Mouse (Mus musculus) R1 (cell line): ENCODE measurements around the gene Gm26661.

Experiments used
- DNase-seq: peaks from one replicate; pipeline ENCODE4 v3.0.0-alpha.2; 2018; ENCODE audit warnings: low read depth, low spot score

Gene Gm26661

DNA sequence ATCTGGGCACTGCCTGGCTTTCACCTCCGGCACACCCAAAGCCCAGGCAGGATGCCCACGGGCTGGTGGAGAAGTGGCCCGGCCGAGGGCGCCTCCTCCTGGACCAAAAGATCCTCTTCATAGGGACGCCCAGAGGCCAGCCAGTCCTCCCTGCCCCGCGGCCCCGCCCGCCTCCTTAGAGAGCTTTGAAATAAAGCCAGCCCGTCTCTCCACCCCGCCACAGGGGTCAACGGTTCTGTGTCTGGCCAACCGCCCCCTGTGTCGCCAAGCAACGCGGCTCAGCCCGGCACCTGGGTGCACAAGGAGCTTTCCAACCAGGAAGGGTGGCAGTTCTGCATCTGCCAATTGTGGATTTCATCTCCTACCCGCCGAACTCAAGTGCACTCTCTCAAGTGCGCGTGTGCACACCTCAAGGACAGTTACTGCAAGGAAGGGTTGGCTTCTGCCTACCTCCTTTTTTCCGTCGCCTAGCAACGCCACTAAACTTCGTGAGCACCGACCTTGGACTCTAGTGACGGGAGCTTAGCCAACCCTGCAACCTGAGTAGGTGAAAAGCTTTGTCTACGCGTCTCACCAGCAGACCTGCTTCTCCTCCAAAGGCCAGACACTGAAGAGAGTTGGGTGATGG lies at the start of gene Gm26661:
Gm26661 (plus strand) TSS at position 56 of the 628 bp plus-strand sequence.
- peak; percentile 97 for DNase-seq

DNA sequence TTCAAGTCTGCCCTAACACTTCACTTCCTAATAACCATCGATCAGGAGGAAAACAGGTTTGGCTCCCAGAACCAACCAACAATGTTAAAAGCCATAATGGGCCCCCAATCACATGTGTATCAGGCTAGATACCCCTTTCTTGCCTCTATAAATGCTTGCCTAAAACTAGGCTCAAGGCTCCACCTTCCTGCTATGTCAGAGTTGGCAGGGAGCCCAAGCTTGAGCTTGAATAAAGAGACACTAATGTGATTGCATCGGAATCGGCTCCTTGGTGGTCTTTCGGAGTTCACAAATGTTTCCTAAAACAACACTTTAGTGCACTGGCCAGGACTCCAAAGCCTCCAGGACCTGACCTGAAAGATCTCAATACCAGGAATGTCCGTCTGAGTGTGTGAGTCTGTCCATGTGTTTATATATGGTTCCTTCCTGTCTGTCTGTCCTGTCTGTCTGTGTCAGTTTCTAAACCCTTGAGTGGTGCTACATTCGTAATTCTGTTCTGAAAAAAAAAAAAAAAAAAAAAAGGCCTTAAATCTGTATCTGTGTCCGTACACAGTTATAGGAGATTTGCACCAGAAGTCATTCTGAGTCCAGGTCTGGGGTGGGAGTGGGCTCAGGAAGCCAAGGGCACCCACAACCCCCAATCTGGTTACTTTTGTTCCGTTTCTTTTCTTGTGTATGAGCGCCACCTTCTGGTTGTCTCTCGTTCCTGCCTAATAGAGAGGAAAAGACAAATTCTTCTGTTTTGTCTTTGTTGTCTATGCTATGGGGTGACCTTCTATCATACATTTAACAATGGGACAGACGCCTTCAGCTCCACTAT lies 42.2 kb upstream of the Gm26661 start:
- DNase-seq = peak; percentile 77

DNA sequence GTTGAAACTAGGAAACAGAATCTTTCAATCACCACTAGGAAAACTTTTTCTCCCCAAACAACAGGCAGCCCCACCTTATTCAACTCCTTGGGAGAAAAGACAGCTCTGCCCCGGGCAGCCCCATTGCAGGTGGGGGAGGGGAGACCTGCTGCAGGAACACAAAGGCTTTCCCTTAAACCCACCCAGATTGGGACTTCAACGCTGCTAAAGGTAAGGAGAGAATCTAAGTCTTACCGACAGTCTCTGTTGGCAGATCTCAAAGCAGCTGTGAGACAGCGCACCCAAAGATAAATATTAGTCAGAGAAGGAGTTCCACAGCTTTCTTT lies 41.7 kb upstream of the Gm26661 start:
- no peak for DNase-seq

DNA sequence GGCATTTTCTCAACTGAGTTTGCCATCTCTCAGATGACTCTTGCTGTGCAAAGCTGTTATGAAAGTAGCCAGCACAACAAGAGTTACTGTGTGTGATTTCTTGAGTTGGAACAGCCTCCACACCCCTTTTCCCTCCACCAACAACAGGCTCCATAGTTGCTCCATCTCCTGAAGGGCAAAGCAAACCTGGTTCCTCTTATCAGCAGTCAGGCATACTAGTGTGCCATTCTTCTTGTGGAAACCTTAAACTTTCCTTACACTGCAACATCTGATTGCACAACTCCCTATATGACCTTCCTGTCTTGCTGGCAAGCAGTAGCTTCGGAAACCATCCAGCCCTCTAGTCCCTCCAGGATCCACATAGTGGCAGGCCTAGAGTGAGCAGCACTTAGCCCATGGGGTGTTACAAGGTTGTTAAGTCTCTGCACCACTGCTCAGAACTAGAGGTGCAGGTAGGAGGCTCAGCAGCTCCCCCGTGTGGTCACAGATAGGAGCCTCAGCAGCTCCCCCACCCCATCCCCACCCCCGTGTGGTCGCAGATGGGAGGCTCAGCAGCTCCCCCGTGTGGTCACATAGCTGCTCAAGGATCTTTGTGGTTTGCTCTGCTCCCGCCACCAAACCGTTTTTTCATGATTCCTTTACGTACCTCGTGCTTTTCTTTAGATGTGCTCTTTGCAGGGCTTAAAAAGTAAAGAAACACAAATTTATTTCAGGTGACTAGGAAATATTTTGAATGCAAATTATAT lies 25.6 kb upstream of the Gm26661 start:
- DNase-seq = peak; percentile 86

DNA sequence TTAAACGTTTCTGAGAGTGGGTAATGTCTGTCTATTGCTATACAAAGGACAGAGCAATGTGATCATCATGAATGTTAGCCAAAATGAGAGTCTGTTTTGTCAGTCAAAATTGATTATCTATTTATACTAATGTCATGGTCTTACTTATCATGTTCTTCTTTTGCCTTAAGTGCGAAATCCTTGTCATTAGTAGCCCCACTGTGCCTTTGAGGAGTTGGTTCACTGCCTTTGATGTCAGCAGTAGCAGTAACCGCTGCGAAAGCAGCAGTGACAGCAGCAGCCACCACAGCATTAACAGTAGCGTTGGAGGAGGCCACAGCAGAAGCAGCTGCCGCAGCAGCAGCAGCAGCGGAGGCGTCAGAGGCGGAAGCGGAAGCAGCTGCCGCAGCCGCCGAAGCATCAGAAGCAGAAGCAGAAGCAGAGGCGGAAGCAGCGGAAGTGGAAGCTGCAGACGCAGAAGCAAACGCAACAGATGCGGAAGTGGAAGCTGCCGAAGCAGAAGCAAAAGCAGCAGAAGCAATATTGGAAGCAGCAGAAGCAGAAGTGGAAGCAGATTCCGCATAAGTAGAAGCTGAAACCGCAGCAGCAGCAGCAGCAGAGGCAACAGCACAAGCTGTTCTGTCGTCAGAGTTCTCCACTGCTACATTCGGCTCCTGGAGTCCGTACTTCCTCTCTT lies 17.5 kb upstream of the Gm26661 start:
- peak; percentile 70 for DNase-seq

DNA sequence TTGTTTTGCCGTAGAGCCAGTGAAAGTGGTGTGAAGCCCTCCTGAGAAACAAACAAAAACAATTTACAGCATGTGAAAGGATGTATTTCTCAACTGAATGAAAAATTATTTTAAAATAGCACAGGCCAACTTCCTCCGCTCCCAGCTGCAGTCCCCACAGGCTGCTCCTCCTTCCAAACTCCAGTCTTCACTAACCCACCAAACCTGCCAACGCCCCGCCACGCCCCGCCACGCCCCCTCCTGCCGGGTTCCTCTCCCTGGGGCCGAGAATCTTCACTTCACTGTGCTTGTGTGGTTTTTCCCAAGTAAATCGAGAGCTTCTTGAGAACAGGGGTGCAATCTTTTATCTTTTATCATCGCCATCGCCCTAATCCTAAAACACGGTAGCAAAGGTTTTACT lies 5.3 kb upstream of the Gm26661 start:
- peak; percentile 67 for DNase-seq

DNA sequence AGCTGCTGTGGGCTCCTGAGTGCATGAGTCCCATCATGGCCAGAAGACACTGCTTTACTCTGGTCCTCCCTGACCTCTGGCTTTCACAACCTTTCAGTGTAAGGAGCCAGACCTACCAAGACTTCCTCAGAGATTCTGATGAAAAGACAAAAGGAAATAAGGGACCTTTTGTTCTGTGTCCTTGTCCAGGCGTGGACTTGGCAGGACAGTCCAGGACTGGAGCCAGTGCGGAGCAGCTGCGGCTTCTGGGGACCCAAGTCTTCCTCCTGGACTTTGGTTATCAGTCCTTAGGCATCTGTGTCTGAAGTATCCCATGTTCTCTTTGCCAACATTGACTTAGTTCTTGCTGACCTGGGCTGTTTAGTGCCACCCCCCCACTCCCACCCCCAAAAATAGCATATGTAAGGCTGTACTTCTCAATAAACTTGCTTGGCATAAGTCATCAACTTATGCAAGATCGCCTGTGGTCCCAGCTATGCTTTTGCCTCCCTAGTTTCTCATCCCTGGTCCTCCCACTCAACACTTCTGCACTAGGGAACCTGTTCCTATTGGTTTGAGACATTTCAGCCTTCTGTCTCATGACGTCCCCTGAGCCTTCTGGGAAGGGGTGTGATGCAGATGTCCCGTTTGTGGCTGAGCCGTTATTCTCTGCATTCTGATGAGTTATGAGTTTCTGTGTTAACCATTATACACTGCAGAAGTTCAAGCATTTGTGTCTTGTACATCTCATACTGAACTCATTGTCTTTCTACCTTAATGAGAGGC lies 1.9 kb upstream of the Gm26661 start:
- no peak for DNase-seq

DNA sequence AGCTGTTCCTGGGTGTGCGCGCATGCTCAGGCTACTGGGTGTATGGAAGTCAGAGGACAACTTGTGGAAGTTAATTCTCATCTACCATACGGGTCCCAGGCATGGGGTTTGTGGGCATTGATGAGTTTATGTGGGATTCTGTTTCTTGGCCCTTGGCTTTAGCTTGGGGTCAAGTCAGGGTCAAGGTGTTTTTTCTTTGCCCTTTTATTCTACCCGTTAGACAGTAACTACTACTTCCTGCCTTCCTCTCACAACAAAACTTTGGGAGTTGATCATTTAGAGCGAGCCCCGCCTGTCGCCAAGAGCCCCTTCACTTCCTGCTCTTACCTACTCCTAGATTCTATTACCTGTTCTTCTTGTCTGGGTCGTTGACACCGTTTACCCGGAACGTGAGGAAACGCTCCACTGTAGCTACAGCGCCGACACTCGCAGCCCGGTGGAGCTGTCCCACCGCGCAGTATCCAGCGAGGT lies 291 bp upstream of the Gm26661 start:
- DNase-seq = peak; percentile 75

DNA sequence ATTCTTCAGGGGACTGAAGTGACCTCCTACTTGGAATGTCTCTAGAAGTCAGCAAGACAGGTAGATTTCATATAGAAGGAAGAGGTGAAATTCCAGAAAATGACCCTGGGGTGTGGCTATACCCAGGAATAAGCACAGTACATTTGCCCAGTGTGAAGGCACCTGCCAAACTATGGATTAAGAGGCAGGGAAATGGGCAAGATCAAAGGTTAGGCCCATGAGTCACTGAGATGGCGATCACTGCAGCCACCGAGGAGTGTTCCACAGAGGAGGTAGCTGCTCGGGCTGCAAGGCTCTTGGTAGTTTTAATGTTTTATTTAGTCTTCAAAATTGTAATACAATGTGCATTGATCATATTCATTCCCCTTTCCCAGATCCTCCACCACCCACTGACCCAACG lies 4.6 kb downstream of the Gm26661 start:
- no peak for DNase-seq

DNA sequence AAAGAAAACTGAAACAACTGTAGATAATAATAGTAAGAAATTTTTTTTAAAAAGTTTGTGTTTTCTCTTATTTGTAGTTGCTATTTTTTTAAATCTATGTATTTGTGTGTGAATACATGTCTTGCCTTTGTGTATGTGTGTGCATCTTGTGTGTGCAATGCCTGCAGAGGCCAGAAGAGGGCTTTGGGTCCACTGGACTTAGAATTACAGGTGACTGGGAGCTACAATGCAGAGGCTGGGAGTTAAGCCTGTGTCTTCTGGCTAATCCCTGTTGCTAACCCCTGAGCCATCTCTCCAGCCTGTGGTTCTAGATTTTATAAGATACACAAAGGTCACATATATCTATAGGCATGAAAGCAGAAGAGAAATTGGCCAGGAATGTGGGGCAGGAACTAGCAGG lies 9.2 kb downstream of the Gm26661 start:
- DNase-seq = peak; percentile 76

DNA sequence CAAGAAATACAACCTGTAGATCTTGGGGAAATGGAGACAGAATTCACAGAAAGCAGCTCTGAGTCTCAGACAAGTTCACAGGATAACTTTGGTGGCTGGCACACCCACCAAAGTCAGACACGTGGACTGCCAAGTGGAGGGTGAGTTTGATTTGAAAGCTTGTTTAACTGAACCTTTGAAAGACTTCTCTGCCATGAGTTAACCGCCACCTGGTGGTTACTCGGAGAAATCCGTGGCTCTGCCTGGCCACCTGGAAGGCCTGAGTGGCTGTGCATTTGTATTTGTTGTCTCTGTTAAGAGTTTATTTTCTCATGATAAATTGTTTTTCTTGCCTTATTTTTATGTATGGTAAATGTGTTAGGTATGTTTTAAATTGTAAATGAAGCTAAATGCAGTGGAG lies 10.4 kb downstream of the Gm26661 start:
- DNase-seq = peak; percentile 77

DNA sequence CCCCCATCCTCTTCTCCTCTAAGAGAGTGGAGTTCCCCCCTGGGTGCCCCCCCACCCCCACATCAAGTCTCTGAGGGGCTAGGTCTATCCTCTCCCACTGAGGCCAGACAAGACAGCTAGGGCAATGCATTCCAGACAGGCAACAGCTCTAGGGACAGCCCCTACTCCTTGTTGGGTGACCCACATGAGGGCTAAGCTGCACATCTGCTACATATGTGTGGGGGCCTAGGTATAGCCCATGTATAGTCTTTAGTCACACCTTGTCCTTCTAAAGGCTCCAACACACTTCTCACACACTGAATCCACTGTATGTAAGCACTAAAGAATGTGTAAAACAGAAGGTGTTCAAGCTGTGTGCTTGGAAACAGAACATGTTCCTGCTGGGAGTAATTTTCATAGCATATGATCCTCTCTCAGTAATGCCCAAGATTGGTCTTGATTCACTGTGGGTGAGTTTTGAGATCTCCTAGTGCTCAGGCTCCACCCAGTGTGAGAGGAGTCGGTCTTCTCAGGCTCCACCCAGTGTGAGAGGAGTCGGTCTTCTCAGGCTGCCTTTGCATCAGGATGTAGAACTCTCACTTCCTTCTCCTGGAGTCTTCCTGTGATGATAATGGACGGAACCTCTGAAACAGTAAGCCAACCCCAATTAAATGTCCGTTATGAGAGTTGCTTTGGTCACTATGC lies 12.6 kb downstream of the Gm26661 start:
- peak; percentile 55 for DNase-seq

DNA sequence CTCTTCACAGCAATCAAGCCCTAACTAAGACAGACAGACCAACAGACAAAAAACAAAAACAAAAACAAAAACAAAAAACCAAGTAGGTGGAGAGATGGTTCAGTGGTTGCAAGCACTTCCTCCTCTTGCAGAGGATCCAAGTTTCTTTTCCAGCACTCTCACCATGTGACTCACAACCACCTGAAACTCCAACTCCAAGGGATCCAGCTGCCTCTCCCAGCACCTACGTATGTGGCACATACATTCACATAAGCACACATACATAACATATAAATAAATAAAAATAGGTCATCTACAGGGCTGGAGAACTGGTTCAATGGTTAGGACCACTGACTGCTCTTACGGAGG lies 13.1 kb downstream of the Gm26661 start:
- DNase-seq = no peak

DNA sequence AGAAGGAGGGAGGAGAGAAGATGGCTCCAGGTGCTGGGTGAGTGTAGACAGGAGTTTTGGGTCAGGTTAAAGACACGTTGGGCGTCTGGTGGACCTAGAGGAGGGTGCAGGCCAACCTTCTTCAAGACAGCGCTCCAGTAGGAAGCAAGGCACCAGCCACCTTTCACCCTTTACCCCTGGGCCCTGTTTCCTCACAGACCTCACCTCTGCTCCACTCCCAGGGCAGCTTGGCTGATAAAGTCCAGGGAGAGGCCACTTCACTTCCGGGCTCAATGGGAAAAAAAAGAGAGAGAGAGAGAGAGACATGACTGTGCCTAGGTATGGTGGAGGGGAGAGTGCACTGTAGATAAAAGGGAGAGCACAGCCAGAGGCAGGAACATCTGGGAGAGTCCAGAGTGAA lies 16.3 kb downstream of the Gm26661 start:
- no peak for DNase-seq

DNA sequence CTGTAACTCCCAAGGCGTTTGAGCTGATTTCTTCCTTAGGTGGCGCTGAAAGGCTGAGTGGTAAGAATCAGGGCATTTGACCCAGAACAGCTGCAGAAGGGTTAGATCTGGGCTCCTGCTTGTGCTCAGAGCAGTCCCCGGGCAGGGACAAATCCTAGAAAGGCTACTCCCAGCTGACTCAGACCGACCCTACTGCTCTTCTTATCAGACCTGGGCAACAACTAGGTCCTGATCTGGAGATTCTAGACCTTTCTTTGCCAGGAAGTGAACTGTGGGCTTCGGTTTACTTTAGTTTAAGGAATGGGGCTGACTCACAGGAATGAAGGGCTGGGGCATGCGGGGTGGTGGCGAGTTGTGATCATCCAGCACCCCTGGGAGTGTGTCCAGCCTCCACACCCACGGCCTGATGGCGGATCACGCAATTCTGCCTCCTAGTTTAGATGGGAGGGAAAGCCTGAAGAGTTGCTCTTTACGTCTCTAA lies 17.2 kb downstream of the Gm26661 start:
- no peak for DNase-seq

DNA sequence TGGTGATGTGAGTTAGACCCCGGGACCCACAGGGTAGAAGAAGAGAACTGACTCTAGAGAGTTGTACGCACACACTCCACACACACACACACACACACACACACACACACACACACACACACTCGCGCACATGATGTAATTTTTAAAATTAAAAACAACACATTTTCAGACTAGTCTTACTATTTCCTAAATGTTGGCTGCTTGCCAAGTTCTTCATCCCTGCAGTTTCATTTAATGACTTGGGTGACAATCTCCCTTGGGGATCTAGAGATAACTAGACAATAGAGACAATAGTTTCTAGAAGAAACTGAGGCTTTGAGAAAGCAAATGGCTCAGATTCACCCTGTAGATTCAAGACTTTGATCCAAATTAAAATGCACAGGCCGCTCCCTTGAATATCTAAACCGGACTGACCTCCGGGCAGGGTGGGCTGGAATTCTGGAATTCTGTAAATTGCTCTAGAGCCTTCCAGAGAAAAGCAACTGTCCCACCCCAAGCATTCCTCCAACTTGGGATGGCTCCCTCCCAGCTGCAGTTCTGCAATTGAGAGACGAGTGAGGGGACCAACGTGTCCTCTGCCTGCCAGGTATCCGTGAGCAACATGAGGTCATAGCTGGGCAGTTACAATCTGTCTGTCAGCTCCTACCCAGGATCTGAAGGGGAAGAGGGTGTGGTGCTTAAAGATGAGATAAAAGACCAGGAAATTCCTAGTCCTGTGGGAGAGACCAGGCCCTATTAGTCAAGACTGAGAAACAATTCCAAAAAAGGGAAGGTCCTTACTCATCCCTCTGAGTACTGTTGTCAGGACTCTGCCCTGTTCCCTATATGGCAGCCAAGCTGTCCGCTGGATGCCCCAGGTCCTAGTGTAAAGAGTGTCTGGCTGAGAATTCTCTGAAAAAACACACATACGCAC lies 17.9 kb downstream of the Gm26661 start:
- peak; percentile 93 for DNase-seq

DNA sequence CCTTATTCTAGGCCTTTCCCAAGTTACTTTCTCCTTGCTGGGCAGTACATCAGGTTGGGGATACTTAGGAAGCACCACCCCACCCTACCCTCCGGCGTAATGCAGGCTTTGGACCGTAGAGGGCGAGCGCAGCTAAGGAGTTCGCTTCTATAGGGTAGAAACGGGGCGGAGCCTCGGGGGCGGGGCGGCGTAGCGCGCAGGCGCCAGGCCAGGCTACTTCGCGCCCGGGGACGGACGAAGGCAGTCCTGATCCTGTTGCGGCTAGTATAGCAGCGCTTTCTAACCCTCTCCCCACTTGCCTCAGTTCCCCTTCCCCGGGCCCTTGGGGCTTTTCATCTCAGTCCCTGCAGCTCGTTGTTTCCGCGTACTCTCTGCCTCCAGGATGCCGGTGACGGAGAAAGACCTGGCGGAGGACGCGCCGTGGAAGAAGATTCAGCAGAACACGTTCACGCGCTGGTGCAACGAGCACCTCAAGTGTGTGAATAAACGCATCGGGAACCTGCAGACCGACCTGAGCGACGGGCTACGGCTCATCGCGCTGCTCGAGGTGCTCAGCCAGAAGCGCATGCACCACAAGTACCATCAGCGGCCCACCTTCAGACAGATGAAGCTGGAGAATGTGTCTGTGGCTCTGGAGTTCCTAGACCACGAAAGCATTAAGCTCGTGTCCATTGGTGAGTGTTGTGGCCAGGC lies 26.5 kb downstream of the Gm26661 start, which contains the start of gene Flnb:
Flnb (plus strand) TSS at position 188 of the 693 bp plus-strand sequence.
- peak; percentile 97 for DNase-seq

DNA sequence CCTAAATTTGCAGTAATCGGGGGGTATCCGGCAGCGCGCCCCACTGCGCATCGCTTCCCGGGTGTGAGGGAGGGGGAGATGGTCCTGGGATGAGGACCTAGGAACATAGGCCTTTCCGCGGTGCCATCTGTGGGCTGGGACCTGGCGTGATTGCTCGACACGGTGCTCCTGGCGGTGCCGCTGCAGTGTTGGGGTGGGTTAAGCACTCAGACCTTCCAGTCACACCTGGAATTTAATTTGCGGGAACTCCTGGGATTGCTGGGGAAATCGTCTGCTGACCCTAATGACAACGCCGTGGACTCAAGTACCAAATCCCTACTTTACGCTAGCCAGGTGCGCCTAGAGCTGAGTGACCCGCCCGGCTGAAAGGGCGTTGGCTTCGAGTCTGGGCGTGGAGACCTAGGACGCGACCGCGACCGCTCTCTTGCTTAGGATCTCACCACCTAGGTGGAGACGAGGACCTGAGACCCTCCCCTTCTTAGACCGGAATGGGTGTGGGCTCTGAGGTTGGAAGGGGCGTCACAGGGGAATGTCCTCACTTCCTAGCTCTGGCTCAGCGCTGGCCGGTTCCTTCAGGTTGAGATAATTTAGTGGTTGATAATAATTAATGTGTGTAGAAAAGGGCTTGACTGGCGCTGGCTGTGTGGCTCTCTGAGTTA lies 27.2 kb downstream of the Gm26661 start:
- peak; percentile 82 for DNase-seq
